Comparison of ENCODE assay signal across 8 mouse cellular contexts in the genomic region with DNA sequence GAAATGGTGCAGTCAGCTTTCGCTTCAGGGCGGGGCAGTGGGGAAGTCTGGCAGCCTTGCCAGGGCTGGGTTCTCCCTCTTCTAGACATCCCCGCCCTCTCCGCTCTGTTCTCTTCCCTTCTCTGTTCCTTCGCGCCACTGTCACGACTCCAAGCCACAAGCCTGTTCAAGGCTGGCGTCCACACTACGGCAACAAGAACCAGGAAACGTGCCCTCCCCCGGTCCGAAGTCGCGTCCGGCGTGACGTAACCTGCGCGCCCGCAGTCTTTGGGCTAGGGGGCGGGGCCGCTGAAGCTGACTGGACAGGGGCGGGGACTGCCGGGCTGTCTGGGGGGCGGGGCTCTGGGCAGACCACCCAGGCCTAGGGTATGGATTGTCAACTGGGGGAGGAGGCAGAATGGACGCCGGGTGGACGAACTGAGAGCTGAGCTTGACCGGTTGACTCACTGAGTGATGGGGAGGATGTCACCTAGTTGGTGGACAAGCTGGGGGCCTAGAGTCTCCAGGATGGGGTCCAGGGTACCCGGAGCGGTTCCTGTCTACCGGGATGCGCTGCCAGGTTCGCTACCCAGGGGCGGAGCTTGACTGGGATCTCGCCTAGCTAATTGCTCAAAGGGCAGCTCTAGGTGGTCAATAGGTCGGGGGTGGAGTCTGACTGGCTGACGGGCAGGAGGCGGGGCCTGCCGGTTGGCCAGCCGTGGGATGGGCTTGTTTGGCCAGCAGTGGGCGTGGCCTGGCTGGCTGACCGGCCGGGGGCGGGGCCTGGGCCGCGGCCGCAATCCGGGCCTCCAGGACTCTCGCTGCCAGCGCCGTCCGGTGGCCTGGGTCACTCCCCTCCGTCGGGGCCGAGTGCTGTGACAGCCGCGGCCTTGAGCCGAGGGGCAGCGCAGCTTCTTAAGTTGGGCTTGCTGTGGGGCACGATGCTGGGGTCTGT. TPM values are rescaled to one million over a fixed set of nuclear protein-coding genes. Genes with fewer than 3 reads are reported as not detected.
DNase-seq lines count a peak whose midpoint lies in the region; ATAC-seq lines count a peak whose summit lies in the region.

A gene (plus strand): TSS at position 337 of the 934 bp plus-strand sequence.

- peak; percentile 97 for DNase-seq in MN1 (ENCODE audit: low spot score)
- peak; percentile 98 for DNase-seq in cerebellum, adult 9-10 months
- peak; percentile 90 to 96 for DNase-seq in frontal cortex, adult 2 months (ENCODE audit: extremely low spot score in 1 of 2, low spot score in 1 of 2)
- peak; percentile 95 for DNase-seq in hindbrain, embryonic 11.5 days (ENCODE audit: low spot score)
- peak; percentile 95 to 96 for DNase-seq in layer of hippocampus, postnatal 10 days (ENCODE audit: low spot score in 2 of 2)
- peak; percentile 99 for DNase-seq in lung, postnatal 10 days
- DNase-seq in ovary, postnatal 36 days (ENCODE audit: low spot score): peak; percentile 98
- peak; percentile 73 for DNase-seq in thymus, postnatal 25 days

- H3K27me3 ChIP-seq in hindbrain, embryonic 11.5 days (ENCODE audit: control insufficient read depth, insufficient read depth, low read length): no peaks in the 10 kb centered on the region

- no peaks in the 10 kb centered on the region for H3K9me3 ChIP-seq in hindbrain, embryonic 11.5 days (ENCODE audit: control insufficient read depth, low read length)

- peak within 1 kb of the TSS; percentile 85 for H3K9ac ChIP-seq in hindbrain, embryonic 11.5 days (ENCODE audit: low read depth, low read length)

- H3K36me3 ChIP-seq in hindbrain, embryonic 11.5 days (ENCODE audit: control insufficient read depth, insufficient read depth, low read length): no peaks in the 10 kb centered on the region

- H3K4me2 ChIP-seq in hindbrain, embryonic 11.5 days (replicated peaks; ENCODE audit: low read depth, low read length): peak within 1 kb of the TSS; percentile 84

- H3K4me1 ChIP-seq in hindbrain, embryonic 11.5 days (replicated peaks; ENCODE audit: control insufficient read depth, insufficient read depth, low read length): no peaks in the 10 kb centered on the region

- peak; percentile 98 for ATAC-seq in hindbrain, embryonic 11.5 days (ENCODE audit: low FRiP score)

- under 1% methylated on average over 60 of the region's 61 CpGs for WGBS in hindbrain, embryonic 11.5 days

- H3K4me3 ChIP-seq in hindbrain, embryonic 11.5 days (ENCODE audit: low read depth, low read length): peak within 1 kb of the TSS; percentile 75

- peak within 1 kb of the TSS; percentile 74 for H3K27ac ChIP-seq in hindbrain, embryonic 11.5 days (ENCODE audit: low read depth, low read length)

RNA-seq across cellular contexts. Expression of the gene that starts here (rescaled TPM):
- 18.8 and 23.2 TPM in 2 replicates for polyA plus RNA-seq in frontal cortex, adult 2 months (2012; rRNA removed)
- polyA plus RNA-seq in hindbrain, embryonic 11.5 days (2014; fragmentation: Nextera tagmentation; extraction: Ambion mirVana): 28.2 and 29.3 TPM in 2 replicates
- total RNA-seq in layer of hippocampus, postnatal 10 days (2021): 10 to 100 TPM; 32.3 to 36.5 TPM

Comparison
In these comparisons a context has a peak if more than half of its experiments do, and no peak if none do; other contexts are left out.
1. Peak in every context shown above with its lines: DNase-seq, ATAC-seq, H3K4me3 ChIP-seq and H3K27ac ChIP-seq.